Mouse (Mus musculus) left cerebral cortex, adult 9 months (tissue): ENCODE measurements around the gene Zbtb38.

Experiments used
- DNase-seq, 2 experiments: peaks; one replicate each; pipeline ENCODE4 v3.0.0; 2022; ENCODE audit warnings: low spot score in 2 of 2

The Zbtb38 gene

GRCm38 (mm10) chr9:96758749-96759597, 6.3 kb upstream of the Zbtb38 start:
- DNase-seq: peak; percentile 68 to 83

GRCm38 (mm10) chr9:96756638-96757435, 4.2 kb upstream of the Zbtb38 start:
- DNase-seq: no peak

GRCm38 (mm10) chr9:96755761-96756160, 3.1 kb upstream of the Zbtb38 start:
- DNase-seq: no peak

GRCm38 (mm10) chr9:96754625-96754969, 2.0 kb upstream of the Zbtb38 start:
- DNase-seq: no peak

GRCm38 (mm10) chr9:96753921-96754624, 1.4 kb upstream of the Zbtb38 start:
- DNase-seq: no peak

GRCm38 (mm10) chr9:96753392-96753791, 761 bp upstream of the Zbtb38 start:
- no peak for DNase-seq

GRCm38 (mm10) chr9:96751821-96752602, 619 bp downstream of the Zbtb38 start:
- DNase-seq: no peak

GRCm38 (mm10) chr9:96750636-96751035, 2.0 kb downstream of the Zbtb38 start:
- DNase-seq: no peak

GRCm38 (mm10) chr9:96746527-96746926, 6.1 kb downstream of the Zbtb38 start:
- DNase-seq: no peak

GRCm38 (mm10) chr9:96744909-96745308, 7.7 kb downstream of the Zbtb38 start:
- DNase-seq: no peak

- no peak for DNase-seq
These were observed 11.1 kb downstream of the Zbtb38 start for GRCm38 (mm10) chr9:96741365-96742085.

GRCm38 (mm10) chr9:96740712-96741364, 11.8 kb downstream of the Zbtb38 start:
- DNase-seq: no peak

- peak in 1 of 2 experiments; percentile 67 for DNase-seq
These were observed 12.6 kb downstream of the Zbtb38 start for GRCm38 (mm10) chr9:96739808-96740711.

GRCm38 (mm10) chr9:96738563-96739355, 13.9 kb downstream of the Zbtb38 start:
- no peak for DNase-seq

GRCm38 (mm10) chr9:96735946-96736345, 16.7 kb downstream of the Zbtb38 start:
- no peak for DNase-seq

GRCm38 (mm10) chr9:96733425-96733717, 19.3 kb downstream of the Zbtb38 start:
- no peak for DNase-seq

GRCm38 (mm10) chr9:96732644-96733424, 19.8 kb downstream of the Zbtb38 start:
- no peak for DNase-seq
